Mouse (Mus musculus) intestine, postnatal 0 days (tissue): ENCODE data around the gene Olfr62. TPM values are rescaled to one million over a fixed set of nuclear protein-coding genes. Genes with fewer than 3 reads are reported as not detected.

ENCODE experiments used
- ATAC-seq: fragments of 200-750 bp; cut with Nextera tagmentation; 2 replicates; pipeline ENCODE4 v1.8.0; 2017; ENCODE audit warnings: mild to moderate bottlenecking, moderate TSS enrichment, moderate library complexity
- H3K27ac ChIP-seq: fragments of 300-500 bp; sonication (generic); 2 replicates; pipeline ENCODE4 v1.5.1; 2014; ENCODE audit warnings: mild to moderate bottlenecking, low read depth, low read length, moderate library complexity
- H3K27me3 ChIP-seq: fragments of 300-500 bp; sonication (generic); replicated peaks from 2 replicates; pipeline ENCODE4 v1.6.1; 2014; ENCODE audit warnings: low read length, mixed read lengths; ENCODE audit not compliant: control insufficient read depth, insufficient read depth
- H3K36me3 ChIP-seq: fragments of 300-500 bp; sonication (generic); 2 replicates; pipeline ENCODE4 v1.6.1; 2014; ENCODE audit warnings: mild to moderate bottlenecking, moderate library complexity; ENCODE audit not compliant: control insufficient read depth, insufficient read depth
- H3K4me1 ChIP-seq: fragments of 300-500 bp; sonication (generic); replicated peaks from 2 replicates; pipeline ENCODE4 v1.6.1; 2014; ENCODE audit warnings: antibody characterized with exemption, low read length, mixed read lengths; ENCODE audit not compliant: control insufficient read depth, insufficient read depth
- H3K4me2 ChIP-seq: fragments of 300-500 bp; sonication (generic); replicated peaks from 2 replicates; pipeline ENCODE4 v1.6.1; 2014; ENCODE audit warnings: low read depth, mild to moderate bottlenecking, moderate library complexity
- H3K4me3 ChIP-seq: fragments of 300-500 bp; sonication (generic); 2 replicates; pipeline ENCODE4 v1.5.1; 2014; ENCODE audit warnings: low read depth, low read length
- H3K9ac ChIP-seq: fragments of 300-500 bp; sonication (generic); 2 replicates; pipeline ENCODE4 v1.6.1; 2014; ENCODE audit warnings: mild to moderate bottlenecking, low read depth, low read length
- H3K9me3 ChIP-seq: fragments of 300-500 bp; sonication (generic); 2 replicates; pipeline ENCODE4 v1.6.1; 2016; ENCODE audit warnings: mixed run types; ENCODE audit not compliant: control insufficient read depth
- CTCF ChIP-seq: sonication (generic); IDR thresholded peaks from 2 replicates; pipeline ENCODE4 v1.5.1; 2016; ENCODE audit warnings: low read depth, mild to moderate bottlenecking, control low read depth, antibody characterized with exemption, moderate library complexity
- WGBS: fragments of 180-500 bp; shearing (Covaris S2); extraction: QIAGEN DNeasy Blood & Tissue Kit; methylation state at CpG from one replicate; pipeline ENCODE4 v1.1.7; 2014; 5-methylcytosine and 5-hydroxymethylcytosine counted together
- polyA plus RNA-seq: library from polyadenylated mRNA; unstranded; fragments of >200 nt; fragmentation: Nextera tagmentation; extraction: Ambion mirVana; gene quantifications from 2 replicates; pipeline ENCODE4 v1.2.1, GENCODE M21; 2015

Gene Olfr62
- polyA plus RNA-seq, 1 experiment from 2014 or later: not detected

DNA sequence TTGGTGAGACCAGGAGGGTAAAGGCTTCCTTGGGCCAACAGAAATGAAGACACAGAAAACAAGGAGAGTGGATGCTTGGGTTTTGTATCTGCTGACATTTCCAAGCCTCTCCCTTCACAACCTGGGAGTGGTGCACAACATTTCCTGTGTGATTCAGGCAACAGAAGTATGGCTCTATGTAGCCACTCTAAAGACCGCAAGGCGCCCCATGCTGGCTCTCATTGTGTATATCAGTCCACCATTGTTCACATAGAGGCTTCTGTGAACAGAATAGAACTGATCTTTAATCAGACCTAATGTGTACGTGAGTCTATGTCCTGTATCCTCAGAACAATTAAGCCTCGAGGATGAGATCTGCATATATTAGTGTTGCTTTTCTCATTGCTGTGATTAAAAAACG, 28.5 kb upstream of the Olfr62 start:
- no peak for ATAC-seq
- H3K27me3 ChIP-seq: no peaks in the 10 kb centered on the region
- H3K9me3 ChIP-seq: no peaks in the 10 kb centered on the region
- H3K9ac ChIP-seq: no peak overlapping the region
- TF ChIP-seq CTCF: no peak
- 94% methylated on average over 5 of the region's 5 CpGs for WGBS
- H3K36me3 ChIP-seq: peaks cover 30% of the 10 kb centered on the region
- no peaks in the 10 kb centered on the region for H3K4me1 ChIP-seq
- H3K27ac ChIP-seq: no peak overlapping the region
- H3K4me3 ChIP-seq: no peak overlapping the region
- no peak overlapping the region for H3K4me2 ChIP-seq

- no peaks in the 10 kb centered on the region for H3K27me3 ChIP-seq
- no peak for TF ChIP-seq CTCF
- H3K36me3 ChIP-seq: no peaks in the 10 kb centered on the region
- WGBS: 40% methylated on average over 20 of the region's 20 CpGs
- no peak overlapping the region for H3K27ac ChIP-seq
- H3K4me2 ChIP-seq: no peak overlapping the region
- no peak overlapping the region for H3K4me3 ChIP-seq
- no peaks in the 10 kb centered on the region for H3K9me3 ChIP-seq
- H3K9ac ChIP-seq: no peak overlapping the region
- no peak for ATAC-seq
- no peaks in the 10 kb centered on the region for H3K4me1 ChIP-seq
Measured at GRCm38 (mm10) chr4:118642346-118643190, 16.2 kb upstream of the Olfr62 start.

DNA sequence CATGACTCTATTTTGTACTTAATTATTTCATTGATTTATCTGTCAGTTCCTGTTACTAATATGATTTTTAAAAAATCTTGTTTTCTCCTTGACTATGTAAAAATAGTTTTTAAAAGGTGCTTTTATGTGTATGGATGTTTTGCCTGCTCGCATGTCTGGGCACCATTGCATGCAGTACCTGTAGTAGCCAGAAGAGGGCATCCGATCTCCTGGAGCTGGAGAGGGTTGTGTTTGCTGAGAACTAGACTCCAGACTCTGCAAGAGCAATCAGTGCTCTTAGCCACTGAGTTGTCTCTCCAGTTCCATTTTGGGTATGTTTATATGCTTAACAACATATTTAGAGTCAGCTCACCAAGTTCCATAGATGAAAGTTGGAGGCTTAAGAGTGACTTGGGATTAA, 13.5 kb upstream of the Olfr62 start:
- Histone ChIP-seq H3K4me3 (no peak overlapping the region), H3K27ac (no peak overlapping the region), H3K27me3 (no peaks in the 10 kb centered on the region), H3K36me3 (no peaks in the 10 kb centered on the region), H3K9me3 (no peaks in the 10 kb centered on the region), H3K9ac (no peak overlapping the region), H3K4me1 (no peaks in the 10 kb centered on the region), H3K4me2 (no peak overlapping the region)
- ATAC-seq: no peak
- TF ChIP-seq CTCF: peak; percentile 86
- 8% methylated on average over 2 of the region's 2 CpGs for WGBS

- TF ChIP-seq CTCF: no peak
- H3K4me3 ChIP-seq: no peak overlapping the region
- H3K27ac ChIP-seq: no peak overlapping the region
- H3K9me3 ChIP-seq: no peaks in the 10 kb centered on the region
- no peak overlapping the region for H3K9ac ChIP-seq
- no peak overlapping the region for H3K4me2 ChIP-seq
- no peaks in the 10 kb centered on the region for H3K27me3 ChIP-seq
- 13% methylated on average over 2 of the region's 2 CpGs for WGBS
- no peaks in the 10 kb centered on the region for H3K4me1 ChIP-seq
- no peaks in the 10 kb centered on the region for H3K36me3 ChIP-seq
- no peak for ATAC-seq
Measured at GRCm38 (mm10) chr4:118687086-118687485, 28.3 kb downstream of the Olfr62 start.

- H3K27ac ChIP-seq: no peak within 1 kb of the TSS
Measured at GRCm38 (mm10) chr4:118692412-118692973, 33.7 kb downstream of the Olfr62 start, which contains the start of gene Olfr1342. Gene Olfr1342 (minus strand): TSS chr4:118692756.

GRCm38 (mm10) chr4:118693812-118694211, 35.1 kb downstream of the Olfr62 start:
- Histone ChIP-seq H3K36me3 (no peaks in the 10 kb centered on the region), H3K27ac (no peak overlapping the region)
- no peak for ATAC-seq

More at GRCm38 (mm10) chr4:118692412-118692973, 33.7 kb downstream of the Olfr62 start, which contains the start of gene Olfr1342:
- H3K27me3 ChIP-seq: no peaks in the 10 kb centered on the region
- ATAC-seq: no peak
- no peak for TF ChIP-seq CTCF
- no peak within 1 kb of the TSS for H3K4me3 ChIP-seq
- no peaks in the 10 kb centered on the region for H3K36me3 ChIP-seq
- no peak within 1 kb of the TSS for H3K4me2 ChIP-seq
- WGBS: 57% methylated on average over 12 of the region's 12 CpGs
- no peaks in the 10 kb centered on the region for H3K4me1 ChIP-seq
- H3K9me3 ChIP-seq: no peaks in the 10 kb centered on the region
- H3K9ac ChIP-seq: no peak within 1 kb of the TSS

More at GRCm38 (mm10) chr4:118693812-118694211, 35.1 kb downstream of the Olfr62 start:
- Histone ChIP-seq H3K9me3 (no peaks in the 10 kb centered on the region), H3K4me2 (no peak overlapping the region), H3K27me3 (no peaks in the 10 kb centered on the region), H3K9ac (no peak overlapping the region), H3K4me3 (no peak overlapping the region), H3K4me1 (no peaks in the 10 kb centered on the region)
- TF ChIP-seq CTCF: no peak
- 41% methylated on average over 2 of the region's 2 CpGs for WGBS
